Mouse (Mus musculus) adrenal gland, postnatal 36 days (tissue): ENCODE measurements around the gene Sp100. TPM values are rescaled to one million over a fixed set of nuclear protein-coding genes. Genes with fewer than 3 reads are reported as not detected.

ENCODE experiments used
- DNase-seq, 2 experiments: peaks; one replicate each; pipeline ENCODE4 v3.0.0; 2021; ENCODE audit warnings: mixed read lengths in 1 of 2
- microRNA-seq: library from miRNA; unstranded; fragments of <30 nt; microRNA quantifications from one replicate; pipeline ENCODE4 v1.2.0, GENCODE M21; 2021
- total RNA-seq, 2 experiments: library from RNA; stranded (reverse); gene quantifications; 2 replicates each; pipeline ENCODE4 v1.2.3; 2021

Gene Sp100
- total RNA-seq, 2 experiments from 2014 or later = 20.2 to 22.5 TPM

- DNase-seq = peak in 1 of 2 experiments; percentile 14
These were observed 100.0 kb downstream of the Sp100 start for GRCm38 (mm10) chr1:85749829-85750228.

DNA sequence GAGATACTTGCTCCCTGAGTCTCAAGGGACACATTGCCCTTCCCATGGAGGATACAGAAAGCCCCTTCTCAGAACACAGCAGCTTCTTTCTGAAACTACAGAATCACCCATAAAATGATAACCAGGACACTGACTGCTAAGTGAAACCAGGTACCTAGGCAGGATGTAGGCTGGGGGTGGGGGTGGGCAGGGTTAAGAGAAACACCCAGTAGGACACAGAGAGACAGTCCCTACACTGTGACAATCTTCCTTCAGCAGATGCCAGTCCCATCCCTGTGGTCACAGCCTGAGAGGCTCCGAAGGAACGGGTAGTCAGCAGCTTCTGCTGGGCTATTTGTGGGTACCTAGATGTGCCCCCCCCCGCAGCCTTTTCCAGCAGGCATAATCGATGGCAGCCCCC is 100.9 kb downstream of the Sp100 start:
- DNase-seq = no peak

- peak; percentile 39 to 62 for DNase-seq
These were observed 101.7 kb downstream of the Sp100 start for GRCm38 (mm10) chr1:85751494-85751893.

DNA sequence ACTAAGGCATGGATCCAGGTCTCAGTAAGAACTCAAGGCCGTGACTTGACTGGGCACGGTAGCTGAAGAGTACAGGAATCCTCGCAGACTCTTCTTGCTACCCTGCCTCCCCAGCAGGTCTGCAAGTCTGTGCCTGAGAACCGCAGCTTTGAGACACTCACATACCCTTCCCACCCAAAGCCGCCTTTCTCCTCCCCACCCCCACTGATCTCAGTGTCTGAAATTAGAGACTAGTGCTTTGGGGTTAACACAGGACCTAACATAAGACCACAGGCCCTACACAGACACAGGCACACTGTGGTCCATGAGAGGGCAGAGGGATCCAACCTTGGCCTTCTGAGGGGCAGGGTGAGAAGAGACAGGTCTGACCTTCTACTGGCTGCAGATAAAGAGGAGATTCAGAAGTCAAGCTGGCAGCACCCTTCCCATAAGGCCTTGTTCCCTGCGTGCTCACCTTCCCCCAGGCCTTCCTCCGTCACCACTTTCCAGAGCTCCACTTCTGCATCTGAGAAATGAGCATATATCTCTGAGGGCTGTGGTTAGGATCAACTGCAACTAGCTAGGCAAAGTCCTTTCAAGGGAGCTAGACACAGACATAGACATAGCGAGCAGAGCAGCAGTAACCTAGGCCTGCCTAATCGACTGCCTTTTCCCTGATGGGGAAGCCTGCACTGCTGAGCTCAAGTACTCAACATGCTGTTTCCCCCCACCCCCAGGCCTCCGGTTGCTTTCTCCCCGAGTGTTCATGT is 102.3 kb downstream of the Sp100 start:
- DNase-seq = no peak

DNA sequence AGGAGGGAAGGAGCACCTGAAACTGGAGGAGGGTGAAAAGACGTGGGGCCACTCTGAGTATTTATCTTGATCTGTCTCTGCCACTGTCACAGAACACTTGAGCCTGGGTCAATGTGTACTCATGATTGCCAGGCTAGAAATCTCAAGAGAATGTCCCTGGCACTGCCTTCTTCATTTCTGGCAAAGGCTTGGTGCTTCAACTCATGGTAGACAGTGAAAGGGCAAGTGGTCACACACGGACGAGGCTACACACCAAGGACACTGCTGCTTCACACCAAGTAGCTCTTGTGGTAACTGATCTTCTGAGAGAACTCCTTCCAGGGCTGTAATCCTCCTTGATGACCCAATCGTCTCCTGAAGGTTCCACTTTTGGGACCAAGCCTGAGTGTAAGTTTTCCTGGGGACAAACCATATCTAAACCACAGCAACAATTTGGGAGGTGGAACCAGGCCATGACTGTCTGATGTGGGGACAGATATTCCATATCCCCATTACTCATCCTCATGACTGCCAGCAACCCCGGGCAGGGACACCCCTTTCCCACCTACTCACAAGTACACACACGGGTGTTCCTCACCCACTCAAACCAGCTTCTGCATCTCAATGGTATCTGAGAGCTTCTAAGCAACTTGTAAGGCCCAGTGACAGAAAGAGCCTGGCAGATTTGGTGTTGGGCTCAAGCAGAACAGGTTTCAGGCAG is 107.9 kb downstream of the Sp100 start:
- no peak for DNase-seq

- DNase-seq = no peak
These were observed 108.6 kb downstream of the Sp100 start for GRCm38 (mm10) chr1:85758231-85758968.

DNA sequence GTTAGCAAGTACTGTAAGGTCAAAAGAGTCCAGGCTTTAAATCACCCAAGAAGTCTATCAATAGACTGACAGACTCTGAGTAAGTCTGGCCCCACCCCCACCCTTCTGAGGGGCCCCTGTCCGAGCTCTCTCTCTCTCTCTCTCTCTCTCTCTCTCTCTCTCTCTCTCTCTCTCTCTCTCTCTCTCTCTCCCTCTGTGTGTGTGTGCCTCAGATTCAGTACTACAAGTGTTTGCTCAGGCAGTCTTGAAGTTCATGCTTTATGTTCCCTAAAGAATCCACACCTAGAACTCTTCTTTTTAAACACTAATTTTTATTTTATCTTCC is 109.1 kb downstream of the Sp100 start:
- DNase-seq = no peak

Small RNAs within 50 kb of the gene (microRNA-seq; reads per million reads assigned to microRNA genes)
- gene Mir8096 = not detected

Other genes with a start within 250 kb of the Sp100 start
- gene G530012D18Rik, start 74.3 kb upstream of the Sp100 start, total RNA-seq = not detected
- gene Sp110, start 51.2 kb upstream of the Sp100 start, total RNA-seq = 1 to 10 TPM; 2.4 to 3.4 TPM
- 1 to 10 TPM; 3.8 to 5.0 TPM for gene Sp140, start 49.6 kb upstream of the Sp100 start, total RNA-seq
- gene A630001G21Rik, start 128.7 kb downstream of the Sp100 start, total RNA-seq = under 1 TPM; 0.56 to 0.86 TPM
- gene Cab39, start 143.5 kb downstream of the Sp100 start, total RNA-seq = 100 to 1,000 TPM; 115 to 138 TPM
- 100 to 1,000 TPM; 508 to 581 TPM for gene Itm2c, start 244.3 kb downstream of the Sp100 start, total RNA-seq